Mouse (Mus musculus) lung, postnatal 4 days (tissue): ENCODE data around the gene Anp32b.
A peak's percentile ranks its signal among the peaks of the same experiment; 100 is the strongest.

Experiments used
- DNase-seq, 2 experiments: peaks; one replicate each; pipeline ENCODE4 v3.0.0; 2021

The Anp32b gene

DNA sequence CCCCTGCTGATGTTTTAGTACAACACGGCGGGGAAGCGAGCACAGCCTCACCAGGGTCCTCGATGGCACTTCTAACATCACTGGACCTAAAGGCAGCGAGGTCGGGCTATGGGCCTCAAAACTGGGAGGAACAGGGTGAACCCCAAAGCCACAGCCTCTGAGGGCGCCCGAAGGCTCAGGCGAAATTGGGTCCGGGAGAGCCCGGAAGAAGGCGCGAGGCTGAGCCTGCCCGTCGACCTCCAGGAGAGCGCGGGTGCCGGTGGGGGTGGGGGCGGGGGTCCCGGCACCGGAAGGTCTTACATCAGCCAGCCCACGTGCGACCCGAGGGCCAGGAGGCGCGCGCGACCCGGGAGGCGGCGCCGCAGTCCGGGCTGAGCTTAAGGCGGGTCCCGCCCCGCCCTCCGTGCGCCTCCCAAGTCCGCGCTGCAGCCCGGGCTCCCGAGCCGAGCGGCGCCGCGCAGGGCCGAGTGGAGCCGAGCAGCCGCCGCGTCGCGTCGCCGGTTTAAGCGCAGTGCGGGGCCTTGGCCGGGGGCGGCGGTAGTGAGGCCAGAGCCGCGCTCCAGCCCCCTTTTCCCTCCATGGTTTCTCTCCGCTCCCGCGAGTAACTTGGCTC, at the start of gene Anp32b:
Gene Anp32b (plus strand): TSS at position 384 of the 613 bp plus-strand sequence.
- DNase-seq = peak; percentile 95 to 96

GRCm38 (mm10) chr4:46404042-46404795, 46.5 kb upstream of the Anp32b start:
- no peak for DNase-seq

DNA sequence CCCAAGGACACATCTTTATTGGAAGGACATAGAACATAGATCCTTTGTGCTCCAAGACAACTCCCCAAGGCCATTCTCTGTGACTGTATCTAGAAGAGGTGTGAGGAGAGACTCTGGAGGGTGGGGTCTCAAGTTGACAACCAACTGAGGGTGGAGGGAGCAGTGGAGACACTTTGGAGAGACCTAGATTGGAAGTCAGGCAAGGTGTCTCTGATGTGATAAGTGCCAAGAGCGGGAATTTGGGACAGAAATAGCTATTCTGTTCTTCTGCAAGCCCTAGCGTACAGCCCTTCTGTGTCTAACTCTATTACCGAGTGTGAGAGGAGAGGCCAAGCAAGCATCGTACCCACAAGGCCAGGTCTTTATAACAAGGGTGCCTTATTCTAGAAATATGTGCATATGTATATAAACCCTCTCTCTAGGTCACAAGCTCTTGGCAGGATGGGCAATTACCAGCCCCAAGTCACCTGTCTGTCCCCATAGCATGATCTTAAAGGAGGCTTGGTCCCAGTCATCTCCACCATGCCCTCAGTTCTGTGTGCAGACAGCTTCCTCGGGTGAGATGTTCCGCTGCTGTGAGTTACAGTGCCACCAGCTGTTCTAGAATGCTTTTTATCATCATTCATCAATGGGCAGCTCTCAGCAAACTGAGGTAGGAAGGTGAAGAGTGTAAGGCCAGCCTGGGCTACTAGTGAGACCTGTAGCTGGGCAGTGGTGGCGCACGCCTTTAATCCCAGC, 43.6 kb upstream of the Anp32b start:
- DNase-seq = no peak

GRCm38 (mm10) chr4:46410677-46411076, 40.0 kb upstream of the Anp32b start:
- DNase-seq = no peak

DNA sequence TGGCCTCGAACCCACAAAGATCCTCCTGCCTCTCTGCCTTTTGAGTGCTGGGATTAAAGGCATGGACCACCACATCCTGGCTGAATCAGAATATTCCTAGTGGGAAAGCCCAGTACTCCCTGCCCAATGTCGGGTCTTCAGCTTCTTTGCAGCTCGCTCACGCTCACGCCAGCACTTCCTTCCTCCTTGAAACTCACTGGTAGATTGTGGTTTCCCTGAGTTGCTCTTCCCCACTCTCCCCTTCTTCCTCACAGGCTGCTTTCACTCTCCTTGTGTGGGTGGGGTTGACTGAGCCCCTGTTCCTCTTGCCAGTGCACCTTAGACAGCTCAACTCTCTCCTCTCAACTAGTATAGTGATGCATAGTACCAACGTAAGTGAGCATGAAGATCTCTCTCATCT, 39.2 kb upstream of the Anp32b start:
- peak in 1 of 2 experiments; percentile 23 for DNase-seq

DNA sequence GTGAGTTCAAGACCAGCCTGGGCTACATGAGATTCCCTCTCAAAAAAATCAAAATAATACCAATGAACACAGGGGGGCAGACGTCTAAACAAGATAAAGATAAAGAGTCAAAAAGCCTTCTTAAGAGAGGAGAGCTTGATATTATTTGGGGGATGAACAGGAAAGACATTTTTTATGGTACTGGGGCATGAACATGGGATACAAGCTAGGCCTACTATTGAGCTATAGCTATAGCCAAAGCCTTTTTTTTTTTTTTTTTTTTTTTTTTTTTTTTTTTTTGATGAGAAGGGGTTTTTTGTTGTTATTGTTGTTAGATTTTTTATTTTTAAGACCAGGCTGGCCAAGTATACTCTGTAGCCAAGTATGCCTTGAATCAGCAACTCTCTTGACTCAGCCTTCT, 38.6 kb upstream of the Anp32b start:
- no peak for DNase-seq

DNA sequence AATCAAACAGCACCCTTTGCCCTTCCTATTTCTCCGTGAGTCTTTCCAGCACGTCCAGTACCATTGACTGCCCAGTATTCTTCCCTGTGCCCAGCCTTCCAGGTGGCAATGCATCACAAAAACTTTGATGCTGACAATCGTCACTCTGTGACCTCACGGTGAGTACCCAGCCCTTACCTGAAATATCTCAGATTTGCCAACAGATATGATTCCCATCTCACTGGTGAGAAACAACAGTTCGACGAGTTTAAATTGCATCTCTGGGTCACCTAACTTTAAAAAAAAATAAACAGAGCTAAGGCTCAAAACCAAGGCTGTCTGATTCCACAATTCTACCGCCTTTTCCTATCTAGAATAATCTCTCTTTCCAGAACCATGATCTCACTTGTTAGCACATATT, 37.3 kb upstream of the Anp32b start, which contains the start of gene Hemgn:
Gene Hemgn (minus strand): TSS at position 101 of the 400 bp plus-strand sequence.
- no peak for DNase-seq

DNA sequence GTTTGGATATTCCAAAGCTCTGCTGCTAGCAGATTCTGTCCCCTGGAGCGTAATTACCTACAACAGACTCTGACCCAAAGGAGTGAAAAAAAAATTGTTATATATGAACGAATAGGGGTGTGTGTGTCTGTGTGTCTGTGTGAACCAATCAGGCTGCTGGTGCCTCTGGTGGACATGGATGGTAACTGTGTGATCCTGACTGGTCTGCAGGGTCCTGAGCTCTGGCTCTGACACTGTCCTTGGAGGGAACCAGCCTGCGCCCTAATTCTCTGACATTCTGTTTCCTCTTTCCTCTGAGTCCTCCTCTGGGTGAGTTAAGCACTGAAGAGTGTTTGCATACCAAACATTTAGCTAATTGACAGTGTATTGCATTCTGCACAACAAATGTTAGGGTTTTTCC, 33.2 kb upstream of the Anp32b start:
- DNase-seq = peak in 1 of 2 experiments; percentile 24

DNA sequence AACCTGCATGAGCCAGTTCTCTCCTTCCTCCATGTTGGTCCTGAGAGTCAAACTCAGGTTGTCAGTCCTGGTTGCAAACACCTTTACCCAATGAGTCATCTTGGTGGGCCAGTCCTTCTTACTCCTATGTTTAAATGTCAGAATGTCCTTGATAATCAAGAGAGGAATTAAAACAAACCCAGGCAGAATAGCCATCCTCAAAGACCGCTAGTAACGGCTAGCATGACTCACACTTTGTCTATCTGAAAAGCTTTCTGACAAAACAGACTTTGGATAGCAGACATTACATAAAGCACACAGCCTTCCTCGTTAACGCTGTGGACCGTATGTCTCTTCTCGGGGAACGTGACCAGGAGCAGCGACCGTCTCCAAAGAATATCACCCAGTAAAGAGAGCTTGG, 31.9 kb upstream of the Anp32b start:
- no peak for DNase-seq

GRCm38 (mm10) chr4:46422625-46423024, 28.1 kb upstream of the Anp32b start:
- DNase-seq = no peak

DNA sequence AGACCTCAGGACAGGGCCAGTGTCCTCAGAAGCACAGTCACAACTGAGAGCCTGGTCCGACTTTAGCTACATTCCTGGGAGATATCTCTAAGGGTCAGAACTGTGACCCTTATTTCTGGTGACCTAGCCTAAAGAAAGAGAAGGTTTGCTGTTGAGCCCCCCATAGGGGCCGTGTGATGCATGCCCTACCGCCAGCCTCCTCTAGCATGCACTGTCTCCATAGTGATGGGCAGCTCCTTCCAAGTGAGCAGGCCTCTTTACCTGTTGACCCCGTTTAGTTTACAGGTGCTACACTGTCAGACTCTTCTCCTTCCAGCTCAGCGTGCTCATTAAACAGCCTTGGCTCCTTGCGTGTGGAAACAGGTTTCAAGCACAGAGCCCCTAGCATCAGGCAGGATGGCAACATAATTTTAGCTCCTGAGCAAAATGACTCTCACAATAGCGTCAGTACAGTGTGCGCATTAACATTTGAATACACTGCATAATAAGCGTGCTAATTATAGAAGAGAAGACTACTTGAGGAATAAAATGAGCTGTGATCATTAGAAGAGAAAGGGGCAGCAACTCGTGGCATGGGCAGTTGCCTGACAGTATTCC, 21.7 kb upstream of the Anp32b start:
- no peak for DNase-seq

- DNase-seq = no peak
Observed at GRCm38 (mm10) chr4:46432339-46433036, 18.2 kb upstream of the Anp32b start.

DNA sequence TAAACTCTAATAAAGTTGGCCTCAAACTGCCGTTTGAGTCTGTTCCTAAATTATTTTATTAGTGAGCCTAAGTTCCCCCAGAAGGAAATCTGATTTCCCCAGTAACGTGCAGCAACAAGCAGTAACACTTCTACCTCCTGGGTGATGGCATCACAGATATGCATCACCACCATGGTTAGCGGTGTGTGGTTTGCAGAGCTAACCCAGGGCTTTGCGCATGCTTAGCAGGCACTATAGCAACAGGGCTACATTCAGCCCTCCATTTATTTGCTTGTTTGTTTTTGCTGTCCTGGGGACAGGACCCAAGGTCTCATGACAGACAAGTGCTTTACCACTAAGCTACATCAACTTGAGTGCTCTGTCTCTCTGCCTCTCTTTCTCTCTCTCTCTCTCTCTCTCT, 8.2 kb upstream of the Anp32b start:
- no peak for DNase-seq

- DNase-seq = no peak
Observed at GRCm38 (mm10) chr4:46445237-46445945, 5.3 kb upstream of the Anp32b start.

DNA sequence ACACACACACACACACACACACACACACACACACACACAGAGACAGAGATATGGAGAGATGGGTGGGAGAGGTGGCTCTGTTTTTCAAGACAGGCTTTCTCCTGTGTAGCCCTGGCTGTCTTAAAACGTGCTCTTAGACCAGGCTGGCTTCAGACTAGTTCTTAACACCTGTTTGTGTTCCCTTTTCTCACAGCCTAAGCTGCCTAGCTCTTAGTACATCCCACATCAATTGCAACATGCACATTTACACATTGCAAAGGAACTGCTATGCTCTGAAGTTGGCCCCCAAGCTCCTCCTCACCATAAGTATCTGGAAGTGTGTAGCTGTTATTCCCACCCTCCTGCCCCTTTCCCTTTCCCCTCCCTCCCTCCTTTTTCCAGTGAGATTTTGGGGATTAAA, 3.2 kb upstream of the Anp32b start:
- DNase-seq = no peak

DNA sequence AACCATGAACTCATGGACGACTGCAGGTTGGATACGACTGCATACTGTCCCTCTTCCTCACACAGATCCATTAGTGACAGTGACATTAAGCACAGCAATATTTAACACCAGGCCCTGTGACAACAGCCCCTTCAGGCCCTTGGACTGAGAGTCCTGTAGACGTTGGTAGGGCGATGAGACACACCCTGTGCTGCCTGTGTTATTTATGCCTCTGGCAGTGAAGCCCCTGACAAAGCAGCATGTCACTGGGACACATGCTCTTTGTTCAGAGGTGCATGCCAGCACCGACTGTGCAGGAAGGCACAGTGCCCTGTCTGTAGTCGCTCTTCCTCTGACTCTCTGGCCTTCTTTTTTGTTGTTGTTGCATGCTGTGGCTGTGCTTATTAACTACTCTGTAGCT, 1.8 kb upstream of the Anp32b start:
- no peak for DNase-seq

GRCm38 (mm10) chr4:46450020-46450518, 633 bp upstream of the Anp32b start:
- no peak for DNase-seq

GRCm38 (mm10) chr4:46451240-46451757, 597 bp downstream of the Anp32b start:
- peak; percentile 83 to 87 for DNase-seq

GRCm38 (mm10) chr4:46451758-46452480, 1.2 kb downstream of the Anp32b start:
- peak; percentile 80 to 91 for DNase-seq

GRCm38 (mm10) chr4:46452481-46452850, 1.8 kb downstream of the Anp32b start:
- peak; percentile 71 to 78 for DNase-seq
